Mouse (Mus musculus) cerebellum, postnatal 4 days (tissue): ENCODE measurements at regions not wholly inside any gene's neighbourhood (a gene's known extent, or its start where the extent isn't known, plus 50 kb on each side); places are given as distances from the start of the nearest gene placed in this dataset.

Source experiments
- DNase-seq, 2 experiments: peaks; one replicate each; pipeline ENCODE4 v3.0.0; 2022; ENCODE audit warnings: low spot score in 2 of 2, mixed read lengths in 1 of 2

- DNase-seq, result no peak
These were observed 459.3 kb upstream of the Jag1 start for GRCm38 (mm10) chr2:137575750-137576149.

GRCm38 (mm10) chr2:137574845-137575449, 458.5 kb upstream of the Jag1 start:
- no peak for DNase-seq

GRCm38 (mm10) chr2:137571146-137571545, 454.7 kb upstream of the Jag1 start:
- DNase-seq, result no peak

- no peak for DNase-seq
These were observed 450.2 kb upstream of the Jag1 start for GRCm38 (mm10) chr2:137566619-137567018.

- no peak for DNase-seq
These were observed 447.7 kb upstream of the Jag1 start for GRCm38 (mm10) chr2:137564064-137564624.

- DNase-seq, result no peak
These were observed 443.9 kb upstream of the Jag1 start for GRCm38 (mm10) chr2:137560366-137560765.

- no peak for DNase-seq
These were observed 437.4 kb upstream of the Jag1 start for GRCm38 (mm10) chr2:137553871-137554270.

- no peak for DNase-seq
These were observed 420.1 kb upstream of the Jag1 start for GRCm38 (mm10) chr2:137536581-137536980.

- DNase-seq, result no peak
These were observed 399.8 kb upstream of the Jag1 start for GRCm38 (mm10) chr2:137516271-137516670.

GRCm38 (mm10) chr2:137515043-137515442, 398.6 kb upstream of the Jag1 start:
- DNase-seq, result no peak

GRCm38 (mm10) chr2:137513895-137514506, 397.6 kb upstream of the Jag1 start:
- no peak for DNase-seq

- no peak for DNase-seq
These were observed 394.3 kb upstream of the Jag1 start for GRCm38 (mm10) chr2:137510671-137511235.

GRCm38 (mm10) chr2:137501236-137501635, 384.8 kb upstream of the Jag1 start:
- DNase-seq, result no peak

- DNase-seq, result no peak
These were observed 381.2 kb upstream of the Jag1 start for GRCm38 (mm10) chr2:137497616-137498015.

- no peak for DNase-seq
These were observed 377.2 kb upstream of the Jag1 start for GRCm38 (mm10) chr2:137493600-137493999.

GRCm38 (mm10) chr2:137489181-137489682, 372.8 kb upstream of the Jag1 start:
- no peak for DNase-seq

- no peak for DNase-seq
These were observed 352.3 kb upstream of the Jag1 start for GRCm38 (mm10) chr2:137468769-137469168.

- no peak for DNase-seq
These were observed 340.8 kb upstream of the Jag1 start for GRCm38 (mm10) chr2:137457061-137457753.

- no peak for DNase-seq
These were observed 340.0 kb upstream of the Jag1 start for GRCm38 (mm10) chr2:137456436-137456835.

- no peak for DNase-seq
These were observed 330.5 kb upstream of the Jag1 start for GRCm38 (mm10) chr2:137446919-137447318.

- DNase-seq, result no peak
These were observed 321.3 kb upstream of the Jag1 start for GRCm38 (mm10) chr2:137437741-137438140.

- no peak for DNase-seq
These were observed 319.7 kb upstream of the Jag1 start for GRCm38 (mm10) chr2:137436161-137436560.
